Mouse (Mus musculus): ENCODE results near the gene Tradd. TPM values are rescaled to one million over a fixed set of nuclear protein-coding genes. Genes with fewer than 3 reads are reported as not detected.
A peak's percentile ranks its signal among the peaks of the same experiment; 100 is the strongest.
"Not testable (repeated sequence)": the region's sequence is repeated elsewhere in the genome, so short reads cannot be mapped to it uniquely, and the experiment has no call there.

Tradd gene
- polyA plus RNA-seq, 1 experiment, result 57.4 TPM

DNA sequence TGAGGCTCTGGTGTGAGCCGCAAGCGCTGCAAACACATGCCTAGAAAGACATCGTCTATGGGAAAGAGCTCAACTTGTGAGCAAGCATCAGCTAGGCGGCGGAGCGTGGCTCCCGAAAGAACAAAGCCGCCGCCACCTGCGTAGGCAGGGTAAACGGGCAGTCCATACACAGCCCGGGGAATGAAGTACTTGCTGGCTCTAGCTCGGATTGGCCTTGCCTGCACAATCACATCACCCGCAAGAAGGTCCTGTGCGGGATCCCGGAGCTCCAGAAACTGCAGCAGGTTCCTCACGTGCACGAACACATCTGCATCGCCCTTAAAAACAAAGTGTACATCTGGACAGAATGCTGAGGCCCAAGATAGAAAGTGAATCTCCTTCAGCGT is 10.7 kb downstream of the Tradd start:
- 46% methylated on average over 20 of the region's 20 CpGs for WGBS
- no peak for DNase-seq (ENCODE audit: low read depth, low spot score)

- no peak for DNase-seq (ENCODE audit: low read depth, low spot score)
- WGBS, result 86% methylated on average over 10 of the region's 10 CpGs
These were observed 11.5 kb downstream of the Tradd start for GRCm38 (mm10) chr8:105252680-105253537.

DNA sequence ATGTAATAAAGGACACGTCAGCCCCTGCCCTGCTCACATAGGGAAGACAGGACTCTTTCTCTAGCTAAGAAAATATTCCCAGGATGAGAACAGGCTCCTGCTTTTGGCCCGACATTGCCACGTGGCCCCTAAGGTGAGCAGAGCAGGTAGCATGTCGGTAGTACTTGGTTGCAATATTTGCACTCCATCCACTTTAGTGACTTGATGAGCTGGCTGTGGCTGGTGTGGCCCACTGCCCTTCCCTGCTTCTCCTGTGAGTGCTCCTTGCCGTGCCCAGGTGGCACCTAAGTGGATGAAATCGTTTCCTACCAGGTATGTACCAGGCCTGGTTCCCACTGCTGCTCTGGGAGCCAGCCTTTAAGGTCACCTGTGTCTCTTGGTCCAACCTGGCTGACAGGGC is 12.5 kb downstream of the Tradd start:
- DNase-seq (ENCODE audit: low read depth, low spot score), result no peak
- 86% methylated on average over 6 of the region's 6 CpGs for WGBS

GRCm38 (mm10) chr8:105241016-105241415 is 23.4 kb downstream of the Tradd start:
- 97% methylated on average over 7 of the region's 7 CpGs for WGBS
- DNase-seq (ENCODE audit: low read depth, low spot score), result no peak

- DNase-seq (ENCODE audit: low read depth, low spot score), result no peak
- WGBS, result 79% methylated on average over 14 of the region's 14 CpGs
These were observed 26.8 kb downstream of the Tradd start for GRCm38 (mm10) chr8:105237442-105238142.

GRCm38 (mm10) chr8:105235206-105235605 is 29.2 kb downstream of the Tradd start:
- 57% methylated on average over 1 of the region's 1 CpGs for WGBS
- no peak for DNase-seq (ENCODE audit: low read depth, low spot score)

DNA sequence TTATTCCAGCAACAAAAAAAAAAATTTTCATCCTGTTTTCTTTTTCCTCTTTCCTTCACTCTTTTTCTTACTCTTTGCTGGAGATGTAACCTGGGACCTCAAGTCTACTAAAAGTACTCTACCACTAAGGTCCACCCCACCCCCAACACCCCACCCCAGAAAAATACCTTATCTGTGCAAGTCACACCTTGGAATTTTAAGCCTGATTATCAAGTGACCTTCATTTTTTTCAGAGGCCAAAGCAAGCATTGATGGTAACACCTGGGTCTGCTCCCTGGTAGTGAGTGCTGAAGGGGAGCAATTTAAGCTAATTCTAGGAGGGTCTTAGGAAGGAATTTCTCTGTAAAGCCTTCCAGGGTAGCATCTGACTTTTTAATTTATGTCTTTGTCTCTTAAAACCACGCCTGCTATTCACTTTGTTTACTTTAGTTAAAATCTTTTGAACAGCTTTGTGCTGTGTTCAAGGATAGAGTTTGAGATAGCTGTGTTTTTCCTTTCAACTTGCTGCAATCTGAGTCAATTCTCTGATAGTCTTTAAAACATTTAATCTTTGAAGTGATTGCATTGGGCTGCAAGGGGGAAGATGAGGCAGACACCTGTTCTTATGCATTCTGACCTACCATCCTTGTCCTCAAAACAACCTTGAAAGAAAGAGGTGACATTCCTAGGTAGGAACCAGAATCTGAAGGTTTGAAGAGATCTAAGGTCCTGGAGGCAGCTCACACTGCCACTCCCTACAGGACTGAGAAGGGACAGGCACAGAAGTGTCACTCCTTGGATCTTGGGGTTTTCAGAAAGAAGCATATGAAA is 31.1 kb downstream of the Tradd start:
- WGBS, result 28% methylated on average over 1 of the region's 1 CpGs
- no peak for DNase-seq (ENCODE audit: low read depth, low spot score)

GRCm38 (mm10) chr8:105232321-105232693 is 32.1 kb downstream of the Tradd start:
- 85% methylated on average over 4 of the region's 4 CpGs for WGBS
- not testable (repeated sequence) for DNase-seq (ENCODE audit: low read depth, low spot score)

DNA sequence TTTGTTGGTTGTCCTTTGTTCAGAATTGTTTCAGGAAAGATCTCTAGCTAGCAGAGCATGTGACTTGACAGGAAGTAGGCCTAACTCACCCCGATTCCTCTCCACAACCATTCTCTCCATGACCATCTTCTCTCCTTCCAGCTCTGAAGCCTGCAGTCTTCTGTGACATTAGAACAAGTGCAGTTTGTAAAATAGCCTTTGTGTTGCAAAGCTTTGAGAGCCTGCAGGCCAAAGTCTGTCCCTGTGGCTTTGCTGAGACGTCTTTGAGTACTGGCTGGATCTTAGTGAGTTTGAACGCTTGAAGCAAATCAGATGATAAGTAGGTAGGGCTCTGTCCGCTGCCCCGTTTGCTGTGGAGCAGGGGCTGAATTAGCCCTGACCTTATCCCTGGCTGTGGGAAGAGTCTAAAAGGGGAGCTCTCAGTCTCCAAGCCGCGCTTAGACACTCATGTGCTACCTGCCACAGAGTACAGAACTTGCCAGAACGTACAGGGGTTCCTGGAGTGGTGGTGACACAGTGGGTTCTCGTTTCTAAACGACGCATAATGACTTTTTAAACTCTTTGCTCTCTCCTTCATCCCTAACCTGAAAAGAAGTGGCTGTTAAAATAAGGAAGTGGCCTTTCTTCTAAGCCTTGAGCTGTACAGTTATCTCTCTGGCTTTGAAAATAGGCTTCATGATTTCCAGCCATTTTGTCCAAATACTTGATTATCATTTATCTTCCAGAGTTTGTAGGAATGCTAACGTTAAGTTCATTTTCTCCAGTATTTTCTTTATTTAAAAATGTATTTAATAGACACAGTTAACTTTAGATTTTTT is 32.7 kb downstream of the Tradd start:
- DNase-seq (ENCODE audit: low read depth, low spot score), result no peak
- 85% methylated on average over 12 of the region's 12 CpGs for WGBS

- DNase-seq (ENCODE audit: low read depth, low spot score), result no peak
These were observed 38.5 kb downstream of the Tradd start for GRCm38 (mm10) chr8:105225917-105226316.

DNA sequence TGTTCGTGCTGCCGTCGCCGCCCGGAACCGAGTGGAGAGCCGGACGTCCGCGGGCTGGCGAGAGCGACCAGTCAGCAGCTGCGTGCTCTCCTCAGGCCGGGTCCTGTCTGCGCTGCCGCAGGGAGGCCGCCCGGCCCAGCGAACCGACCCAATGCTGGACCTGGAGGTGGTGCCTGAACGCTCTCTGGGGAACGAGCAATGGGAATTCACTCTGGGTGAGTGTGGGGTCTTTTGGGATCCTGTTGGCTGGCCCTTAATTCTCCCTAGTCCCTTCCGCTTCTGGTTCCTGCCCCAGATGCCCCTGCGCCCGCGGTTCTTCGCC is 39.2 kb downstream of the Tradd start:
- under 1% methylated on average over 27 of the region's 27 CpGs for WGBS
- no peak for DNase-seq (ENCODE audit: low read depth, low spot score)

More at GRCm38 (mm10) chr8:105225917-105226316, 38.5 kb downstream of the Tradd start:
- WGBS, result 4% methylated on average over 6 of the region's 6 CpGs

- DNase-seq (ENCODE audit: low read depth, low spot score), result peak; percentile 79
- WGBS, result 1% methylated on average over 34 of the region's 34 CpGs
These were observed 39.8 kb downstream of the Tradd start, which contains the start of gene D230025D16Rik for GRCm38 (mm10) chr8:105224413-105225271. Gene D230025D16Rik (plus strand): TSS chr8:105225145.

DNA sequence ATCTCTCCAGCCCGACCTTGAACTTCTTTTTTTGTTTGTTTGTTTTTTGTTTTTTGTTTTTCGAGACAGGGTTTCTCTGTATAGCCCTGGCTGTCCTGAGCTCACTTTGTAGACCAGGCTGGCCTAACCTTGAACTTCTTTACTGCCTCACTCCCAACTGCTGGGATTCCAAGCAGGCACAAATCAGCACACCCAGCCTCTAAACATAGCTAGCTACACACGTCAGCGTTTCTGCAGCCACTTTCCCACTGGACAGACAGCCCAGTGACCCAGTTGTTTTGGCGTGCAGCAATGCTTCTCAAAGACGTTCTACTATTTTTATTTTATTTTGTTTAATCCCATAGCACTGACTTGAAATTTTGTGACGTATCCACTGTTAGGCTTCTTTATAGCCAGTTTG is 40.6 kb downstream of the Tradd start:
- 55% methylated on average over 7 of the region's 7 CpGs for WGBS
- DNase-seq (ENCODE audit: low read depth, low spot score), result no peak

GRCm38 (mm10) chr8:105217926-105218522 is 46.4 kb downstream of the Tradd start:
- DNase-seq (ENCODE audit: low read depth, low spot score), result no peak

GRCm38 (mm10) chr8:105214104-105214503 is 50.3 kb downstream of the Tradd start:
- 89% methylated on average over 5 of the region's 5 CpGs for WGBS
- no peak for DNase-seq (ENCODE audit: low read depth, low spot score)

More at GRCm38 (mm10) chr8:105217926-105218522, 46.4 kb downstream of the Tradd start:
- WGBS, result 76% methylated on average over 5 of the region's 5 CpGs

DNA sequence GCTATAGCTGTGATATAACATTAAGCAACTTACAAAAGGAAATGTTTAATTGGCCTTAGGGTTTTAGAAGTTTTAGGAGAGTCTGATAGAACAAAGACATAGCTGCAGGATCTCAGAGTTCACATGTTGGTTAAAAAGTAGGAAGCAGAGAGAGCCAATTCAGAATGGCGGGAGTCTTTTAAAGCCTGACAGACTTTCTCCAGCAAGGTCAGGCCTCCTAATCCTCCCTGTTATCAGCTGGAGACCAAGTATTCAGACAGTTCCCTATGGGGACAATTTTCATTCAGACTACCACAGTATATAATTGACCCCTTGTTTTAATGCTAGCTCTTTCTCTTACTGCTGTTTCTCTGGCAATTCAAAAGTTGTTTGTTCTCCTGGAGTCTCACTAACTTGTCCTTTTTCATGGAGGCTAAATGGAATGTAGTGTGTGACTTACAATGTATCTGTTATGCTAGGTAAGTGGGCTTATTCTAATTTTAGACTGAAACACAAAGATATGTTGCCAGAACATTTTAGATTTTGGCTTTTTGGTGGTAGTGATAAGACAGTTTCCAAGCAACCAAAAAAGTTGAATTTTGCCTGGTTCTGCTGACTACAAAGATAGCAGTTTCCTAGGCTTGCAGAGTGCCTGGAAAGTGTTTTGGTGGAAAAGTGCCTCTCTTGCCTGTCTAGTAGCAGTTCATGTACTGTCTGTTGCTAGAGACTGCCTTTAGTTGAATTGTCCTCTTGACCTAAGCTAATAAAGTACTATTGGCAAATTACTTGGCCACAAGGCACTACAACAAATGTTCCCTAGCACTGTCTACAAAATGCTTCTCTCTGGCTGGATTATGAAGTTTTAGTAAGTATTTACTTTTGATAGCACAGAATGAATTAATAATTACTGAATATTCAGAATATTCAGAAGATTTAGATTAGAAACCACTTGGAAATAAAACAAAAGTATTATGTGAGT is 55.0 kb downstream of the Tradd start:
- WGBS, result 79% methylated on average over 1 of the region's 1 CpGs
- no peak for DNase-seq (ENCODE audit: low read depth, low spot score)
